Mouse (Mus musculus): ENCODE results near the gene Isg20l2.
"Not testable (repeated sequence)": the region's sequence is repeated elsewhere in the genome, so short reads cannot be mapped to it uniquely, and the experiment has no call there.

- not testable (repeated sequence) for TF ChIP-seq POLR2A (IDR thresholded peaks at IDR 0.05; ENCODE audit: low read depth, low read length); CTCF (IDR thresholded peaks at IDR 0.05; ENCODE audit: extremely low read depth, insufficient read depth, insufficient read length, insufficient replicate concordance)
Measured at GRCm38 (mm10) chr3:87887400-87887799, 42.7 kb upstream of the Isg20l2 start.
